Mouse (Mus musculus): ENCODE measurements around the gene Ccin.

GRCm38 (mm10) chr4:43936186-43936585 lies 47.1 kb upstream of the Ccin start:
- TF ChIP-seq CTCF (IDR thresholded peaks at IDR 0.05), result no peak
- TF ChIP-seq EP300 (IDR thresholded peaks at IDR 0.05), result no peak
